Mouse (Mus musculus): ENCODE results near the gene Borcs8. TPM values are rescaled to one million over a fixed set of nuclear protein-coding genes. Genes with fewer than 3 reads are reported as not detected.

The Borcs8 gene
- polyA plus RNA-seq, 2 experiments = 61.8 to 84.2 TPM

DNA sequence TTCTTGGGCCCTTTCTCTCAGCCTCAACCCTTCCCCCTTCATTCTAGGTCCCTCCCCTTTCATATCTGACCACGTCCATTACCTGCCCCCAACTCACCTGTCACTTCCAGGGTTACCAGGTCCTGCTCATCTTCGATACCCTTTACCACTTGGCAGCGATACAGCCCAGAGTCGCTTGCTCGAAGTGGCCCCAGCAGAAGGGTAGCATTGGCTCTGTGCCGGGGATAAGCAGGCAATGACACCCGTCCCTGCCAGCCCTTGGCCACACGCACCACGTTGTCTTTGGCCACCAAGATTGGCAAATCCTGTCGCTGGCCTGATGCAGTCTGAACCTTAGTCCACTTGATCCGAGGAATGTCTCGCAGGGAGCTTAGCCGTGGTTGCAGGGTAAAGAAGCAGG, 24.4 kb upstream of the Borcs8 start:
- no peak overlapping the region for H3K4me3 ChIP-seq (replicated peaks; ENCODE audit: low read length)
- no peak overlapping the region for H3K9ac ChIP-seq (ENCODE audit: low read depth, low read length, severe bottlenecking)
- H3K4me1 ChIP-seq (ENCODE audit: control insufficient read depth, insufficient read depth, low read length) = no peaks in the 10 kb centered on the region
- no peaks in the 10 kb centered on the region for H3K9me3 ChIP-seq (ENCODE audit: control insufficient read depth, low read length)
- H3K4me2 ChIP-seq (replicated peaks; ENCODE audit: low read depth, low read length, severe bottlenecking) = no peak overlapping the region
- peaks cover 83% of the 10 kb centered on the region for H3K27me3 ChIP-seq (ENCODE audit: control insufficient read depth, insufficient read depth, low read length)
- ATAC-seq (ENCODE audit: low FRiP score, low read depth) = no peak
- WGBS = 67% methylated on average over 13 of the region's 13 CpGs
- TF ChIP-seq POLR2A (IDR thresholded peaks at IDR 0.05; ENCODE audit: borderline replicate concordance, extremely low read depth, insufficient read depth, insufficient read length) = no peak
- H3K27ac ChIP-seq (replicated peaks; ENCODE audit: low read depth, low read length) = no peak overlapping the region
- DNase-seq (ENCODE audit: low spot score) = no peak
- H3K36me3 ChIP-seq (ENCODE audit: control insufficient read depth, insufficient read depth, low read length) = no peaks in the 10 kb centered on the region

DNA sequence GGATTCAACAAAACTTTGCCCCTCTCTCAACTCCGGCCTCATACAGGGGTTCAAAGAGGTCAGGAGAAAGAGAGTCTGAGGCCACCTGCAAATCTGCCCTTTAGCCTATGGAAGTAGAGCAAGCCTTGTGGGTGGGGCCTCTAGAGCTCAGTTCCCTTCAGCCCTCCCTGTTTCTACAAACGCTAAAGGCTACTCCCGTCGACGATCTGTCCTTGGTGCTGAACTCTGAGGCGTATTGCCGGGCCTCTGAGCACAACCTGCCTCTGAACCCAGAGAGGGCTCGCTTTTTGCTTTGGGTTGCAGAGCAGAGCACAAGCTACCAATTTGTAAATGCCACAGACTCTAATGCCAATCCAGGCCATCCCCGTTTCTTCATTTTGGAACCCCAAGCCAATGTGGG, 21.7 kb upstream of the Borcs8 start:
- TF ChIP-seq POLR2A (IDR thresholded peaks at IDR 0.05; ENCODE audit: borderline replicate concordance, extremely low read depth, insufficient read depth, insufficient read length) = no peak
- Histone ChIP-seq H3K27me3 (ENCODE audit: control insufficient read depth, insufficient read depth, low read length) (peaks cover 59% of the 10 kb centered on the region), H3K4me1 (ENCODE audit: control insufficient read depth, insufficient read depth, low read length) (0 out of 2 replicates have a peak, but pooled peaks cover 3% of the 10 kb centered on the region), H3K9me3 (ENCODE audit: control insufficient read depth, low read length) (no peaks in the 10 kb centered on the region), H3K4me3 (replicated peaks; ENCODE audit: low read length) (no peak overlapping the region), H3K4me2 (replicated peaks; ENCODE audit: low read depth, low read length, severe bottlenecking) (no peak overlapping the region), H3K27ac (replicated peaks; ENCODE audit: low read depth, low read length) (no peak overlapping the region), H3K9ac (ENCODE audit: low read depth, low read length, severe bottlenecking) (no peak overlapping the region), H3K36me3 (ENCODE audit: control insufficient read depth, insufficient read depth, low read length) (no peaks in the 10 kb centered on the region)
- DNase-seq (ENCODE audit: low spot score) (peak; percentile 79), ATAC-seq (ENCODE audit: low FRiP score, low read depth) (no peak)
- WGBS = 10% methylated on average over 9 of the region's 9 CpGs

DNA sequence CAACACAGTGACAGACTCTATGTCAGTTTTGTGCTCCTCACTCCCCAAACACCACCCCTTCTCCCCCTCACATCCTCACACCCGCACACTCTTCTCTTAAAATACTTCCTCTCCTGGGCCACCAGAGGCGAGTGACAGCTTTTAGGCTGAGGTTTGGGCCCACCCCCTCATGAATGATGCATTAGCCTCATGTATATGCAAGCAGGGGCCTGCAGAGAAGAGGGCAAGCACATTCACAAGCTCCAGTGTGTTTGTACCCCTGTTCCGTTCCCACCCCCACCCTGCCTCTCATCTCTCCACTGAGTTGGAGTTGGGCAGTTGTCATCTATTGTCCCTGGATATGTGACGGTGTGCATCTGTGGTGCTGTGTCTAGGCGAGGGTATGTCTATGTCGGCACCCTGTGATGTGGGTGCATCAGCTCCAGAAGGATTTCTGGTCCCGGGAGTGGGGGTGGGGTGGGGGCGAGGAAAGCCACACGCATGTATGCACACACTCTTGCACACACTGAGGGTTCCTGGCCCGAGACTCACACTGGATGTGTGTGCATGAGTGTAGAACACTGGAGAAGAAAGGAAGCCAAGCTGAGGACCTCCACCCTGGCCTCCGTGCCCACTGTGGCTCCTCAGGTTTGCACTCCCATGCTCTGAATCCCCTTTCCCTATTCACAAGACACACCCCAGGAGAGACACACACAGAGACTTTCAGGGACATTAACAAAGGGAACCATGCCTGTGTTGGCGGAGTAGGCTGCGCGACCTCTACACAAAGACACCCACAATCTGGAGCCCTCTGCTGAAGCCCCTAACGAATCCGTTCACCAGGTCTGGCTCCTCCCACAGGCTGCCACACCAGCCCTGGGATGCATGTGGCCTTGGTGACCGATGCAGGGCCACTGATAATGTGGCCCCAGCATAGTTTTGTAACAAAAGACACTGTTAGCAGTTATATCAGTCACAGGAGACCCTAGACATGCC, 20.3 kb upstream of the Borcs8 start:
- Histone ChIP-seq H3K27me3 (ENCODE audit: control insufficient read depth, insufficient read depth, low read length) (peaks cover 46% of the 10 kb centered on the region), H3K9ac (ENCODE audit: low read depth, low read length, severe bottlenecking) (no peak overlapping the region), H3K4me1 (ENCODE audit: control insufficient read depth, insufficient read depth, low read length) (0 out of 2 replicates have a peak, but pooled peaks cover 3% of the 10 kb centered on the region), H3K4me2 (replicated peaks; ENCODE audit: low read depth, low read length, severe bottlenecking) (no peak overlapping the region), H3K36me3 (ENCODE audit: control insufficient read depth, insufficient read depth, low read length) (no peaks in the 10 kb centered on the region), H3K9me3 (ENCODE audit: control insufficient read depth, low read length) (no peaks in the 10 kb centered on the region), H3K27ac (replicated peaks; ENCODE audit: low read depth, low read length) (no peak overlapping the region), H3K4me3 (replicated peaks; ENCODE audit: low read length) (no peak overlapping the region)
- DNase-seq (ENCODE audit: low spot score) (no peak), ATAC-seq (ENCODE audit: low FRiP score, low read depth) (no peak)
- WGBS = 12% methylated on average over 17 of the region's 17 CpGs
- TF ChIP-seq POLR2A (IDR thresholded peaks at IDR 0.05; ENCODE audit: borderline replicate concordance, extremely low read depth, insufficient read depth, insufficient read length) = no peak

DNA sequence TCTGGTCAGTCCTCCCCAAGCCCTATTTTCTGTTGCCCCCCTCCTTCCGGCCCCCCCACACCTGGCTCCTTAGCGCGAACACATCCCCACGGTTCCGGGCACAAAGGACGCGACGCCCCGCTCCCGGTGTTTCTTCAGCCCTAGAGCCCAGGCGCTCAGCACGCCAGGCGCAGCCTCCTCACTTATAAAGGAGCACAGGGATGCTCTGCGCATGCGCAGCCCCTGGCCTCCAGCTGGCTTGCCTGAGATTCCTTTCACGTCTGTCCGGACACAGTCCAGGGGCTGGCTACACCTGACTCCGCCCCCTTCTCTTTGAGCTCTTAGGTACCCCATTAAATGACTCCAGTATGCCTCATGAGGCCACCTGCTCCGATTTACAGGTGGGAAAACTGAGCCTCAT, 18.6 kb upstream of the Borcs8 start, which contains the start of gene Ncan:
Gene Ncan, minus strand, starts transcription at position 207 of the 400 bp plus-strand sequence.
- no peak for TF ChIP-seq POLR2A (IDR thresholded peaks at IDR 0.05; ENCODE audit: borderline replicate concordance, extremely low read depth, insufficient read depth, insufficient read length)
- H3K4me1 ChIP-seq (ENCODE audit: control insufficient read depth, insufficient read depth, low read length) = 0 out of 2 replicates have a peak, but pooled peaks cover 3% of the 10 kb centered on the region
- DNase-seq (ENCODE audit: low spot score) (peak; percentile 72), ATAC-seq (ENCODE audit: low FRiP score, low read depth) (peak; percentile 63)
- no peaks in the 10 kb centered on the region for H3K36me3 ChIP-seq (ENCODE audit: control insufficient read depth, insufficient read depth, low read length)
- H3K4me3 ChIP-seq (replicated peaks; ENCODE audit: low read length) = peak within 1 kb of the TSS; percentile 20
- H3K9ac ChIP-seq (ENCODE audit: low read depth, low read length, severe bottlenecking) = 0 out of 2 replicates have a peak within 1 kb of the TSS, but pooled peaks have one; percentile 38
- H3K27me3 ChIP-seq (ENCODE audit: control insufficient read depth, insufficient read depth, low read length) = peaks cover 35% of the 10 kb centered on the region
- no peaks in the 10 kb centered on the region for H3K9me3 ChIP-seq (ENCODE audit: control insufficient read depth, low read length)
- peak within 1 kb of the TSS; percentile 45 for H3K4me2 ChIP-seq (replicated peaks; ENCODE audit: low read depth, low read length, severe bottlenecking)
- 1% methylated on average over 19 of the region's 19 CpGs for WGBS
- H3K27ac ChIP-seq (replicated peaks; ENCODE audit: low read depth, low read length) = no peak within 1 kb of the TSS

DNA sequence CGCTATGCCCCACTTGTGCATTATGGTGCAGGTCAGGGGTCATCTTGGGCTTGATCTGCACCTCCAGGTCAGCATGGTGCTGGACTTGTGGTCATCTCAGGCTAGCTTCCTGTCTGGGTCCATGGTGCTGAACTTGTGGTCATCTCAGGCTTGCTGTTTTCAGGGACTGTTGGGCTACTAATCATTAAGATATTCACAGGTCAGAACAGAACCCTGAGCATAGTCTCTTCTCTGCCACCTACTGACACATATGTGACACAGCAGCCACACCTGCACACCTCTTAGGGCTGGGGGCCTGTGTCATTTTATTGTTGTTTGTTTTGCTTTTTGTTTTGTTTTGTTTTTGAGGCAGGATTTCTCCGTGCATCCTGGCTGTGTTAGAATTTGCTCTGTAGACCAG, 16.4 kb upstream of the Borcs8 start:
- Histone ChIP-seq H3K9ac (ENCODE audit: low read depth, low read length, severe bottlenecking) (no peak overlapping the region), H3K4me2 (replicated peaks; ENCODE audit: low read depth, low read length, severe bottlenecking) (no peak overlapping the region), H3K9me3 (ENCODE audit: control insufficient read depth, low read length) (no peaks in the 10 kb centered on the region), H3K36me3 (ENCODE audit: control insufficient read depth, insufficient read depth, low read length) (no peaks in the 10 kb centered on the region), H3K27ac (replicated peaks; ENCODE audit: low read depth, low read length) (no peak overlapping the region), H3K4me1 (ENCODE audit: control insufficient read depth, insufficient read depth, low read length) (0 out of 2 replicates have a peak, but pooled peaks cover 3% of the 10 kb centered on the region), H3K4me3 (replicated peaks; ENCODE audit: low read length) (no peak overlapping the region), H3K27me3 (ENCODE audit: control insufficient read depth, insufficient read depth, low read length) (peaks cover 21% of the 10 kb centered on the region)
- DNase-seq (ENCODE audit: low spot score) (no peak), ATAC-seq (ENCODE audit: low FRiP score, low read depth) (no peak)
- TF ChIP-seq POLR2A (IDR thresholded peaks at IDR 0.05; ENCODE audit: borderline replicate concordance, extremely low read depth, insufficient read depth, insufficient read length) = no peak
- WGBS = 53% methylated on average over 2 of the region's 2 CpGs
